Mouse (Mus musculus): ENCODE measurements at regions not wholly inside any gene's neighbourhood (a gene's known extent, or its start where the extent isn't known, plus 50 kb on each side); places are given as distances from the start of the nearest gene placed in this dataset.

DNA sequence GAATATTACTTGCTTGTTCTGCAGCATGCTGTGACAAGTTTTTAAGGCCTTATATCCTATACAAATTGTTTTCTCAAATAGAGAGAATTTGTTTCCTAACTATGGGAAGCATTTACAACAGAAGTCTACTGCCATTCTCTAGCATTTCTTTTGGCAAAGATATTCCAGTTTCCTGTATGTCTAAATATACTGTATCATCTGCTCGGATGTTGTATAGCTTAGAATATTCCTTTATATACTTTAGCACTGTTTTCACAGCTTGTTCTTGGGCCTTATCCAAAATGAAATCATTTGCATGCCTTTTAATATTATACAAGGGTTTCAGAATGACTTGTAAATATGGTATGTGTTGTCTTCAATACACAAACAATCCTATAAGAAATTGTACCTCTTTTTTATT is 92.1 kb upstream of the Ins2 start:
- in situ Hi-C loops (cut with MboI; ENCODE audit: low pct_unique_long_range_greater_than_20kb in 1 of 2, low sequenced_read_pairs in 2 of 2, unreplicated experiment in 1 of 2), result no loop called here

DNA sequence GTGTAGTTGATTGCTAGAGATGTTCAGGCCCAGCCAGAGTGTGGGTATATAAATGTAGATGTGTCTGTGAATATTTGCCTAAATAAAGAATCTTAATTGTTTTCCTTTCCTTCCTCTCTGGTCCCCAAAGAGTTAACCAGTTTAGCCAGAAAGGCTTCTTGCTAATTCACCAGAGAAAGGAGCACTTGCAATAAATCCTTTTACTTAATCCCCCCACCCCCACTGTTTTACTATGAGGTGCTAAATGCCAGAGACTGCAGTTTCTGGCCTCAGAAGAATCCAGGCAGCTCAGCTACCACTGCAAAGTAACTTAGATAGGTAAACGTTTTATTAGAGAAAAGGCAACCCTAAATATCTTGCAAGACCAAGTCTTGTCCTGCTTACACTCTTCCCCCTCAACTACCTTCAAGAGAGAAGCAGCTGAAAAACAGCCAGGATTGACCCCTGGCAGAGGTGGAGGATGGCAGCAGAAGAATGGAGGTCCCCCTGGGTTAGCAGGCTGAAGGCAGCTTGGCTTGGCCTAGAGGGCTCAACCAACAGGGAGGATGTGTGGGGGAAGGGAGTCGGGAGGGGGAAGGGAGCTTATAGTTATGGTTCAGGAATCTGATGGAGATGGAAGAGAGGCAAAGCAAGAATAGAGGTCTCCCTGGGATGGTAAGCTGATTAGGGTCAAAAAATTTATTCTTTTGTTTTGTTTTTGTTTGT is 87.9 kb upstream of the Ins2 start:
- in situ Hi-C loops (cut with MboI; ENCODE audit: low pct_unique_long_range_greater_than_20kb in 1 of 2, low sequenced_read_pairs in 2 of 2, unreplicated experiment in 1 of 2), result no loop called here

DNA sequence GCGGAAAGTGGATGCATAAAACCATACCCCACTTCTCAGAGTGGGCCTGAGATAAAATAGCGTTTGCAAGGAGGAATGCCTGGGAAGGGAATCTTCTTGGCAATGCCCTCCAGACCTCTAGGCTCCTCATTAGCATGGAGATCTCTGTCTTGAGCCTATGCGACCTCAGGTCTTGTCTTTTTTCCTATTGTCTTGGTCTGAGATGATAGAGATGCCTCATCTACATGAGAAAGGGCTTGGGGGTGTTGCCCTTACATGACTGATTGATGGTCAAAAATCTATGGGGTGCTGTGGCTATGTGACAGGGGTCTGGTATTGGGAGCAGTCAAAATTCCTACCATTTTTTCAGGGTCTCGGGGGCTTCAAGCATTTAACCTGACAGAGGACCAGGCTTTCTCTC is 67.5 kb upstream of the Ins2 start:
- in situ Hi-C loops (cut with MboI; ENCODE audit: low pct_unique_long_range_greater_than_20kb in 1 of 2, low sequenced_read_pairs in 2 of 2, unreplicated experiment in 1 of 2), result no loop called here

DNA sequence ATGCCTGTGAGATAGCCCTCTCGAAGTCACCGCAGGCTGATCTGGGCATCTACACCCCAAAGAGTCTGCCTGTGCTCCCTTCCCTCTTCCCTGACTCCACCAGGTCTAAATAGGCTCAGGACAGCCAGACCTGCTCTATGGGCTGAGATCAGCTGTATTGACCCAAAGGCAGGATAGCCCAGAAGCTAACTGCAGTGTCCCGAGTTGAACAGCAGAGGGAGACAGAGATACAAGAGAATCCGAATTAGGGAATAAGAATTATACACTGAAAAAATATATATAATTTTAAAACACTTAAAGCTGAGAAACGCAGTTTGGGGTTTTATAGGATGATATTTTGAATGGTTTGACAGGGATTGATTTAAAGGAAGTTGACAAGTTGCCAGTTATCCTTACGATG is 56.2 kb upstream of the Ins2 start:
- in situ Hi-C loops (cut with MboI; ENCODE audit: low pct_unique_long_range_greater_than_20kb in 1 of 2, low sequenced_read_pairs in 2 of 2, unreplicated experiment in 1 of 2), result loop anchor here in 1 of 2 experiments (10.0 kb wide), 1 partner anchor 45 kb away; no protein-coding TSS in a partner anchor

DNA sequence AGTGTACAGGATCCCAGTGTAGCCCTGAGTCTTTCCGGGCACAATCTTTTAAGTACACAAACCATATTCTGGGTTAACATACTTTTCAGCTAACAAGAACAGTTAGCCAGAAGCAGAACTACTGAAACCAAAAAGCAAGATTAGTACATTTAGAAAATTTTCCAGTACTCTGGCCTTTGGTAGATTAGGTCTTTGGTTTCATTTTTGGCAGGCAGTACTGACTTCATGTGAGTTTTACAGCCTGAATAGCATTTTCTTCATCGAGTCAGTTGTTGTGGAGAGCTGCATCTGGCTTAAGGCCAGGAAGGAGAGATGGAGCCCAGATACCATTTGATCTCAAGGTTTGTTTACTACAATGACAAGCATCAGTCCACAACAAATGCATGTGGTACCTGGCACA is 51.3 kb upstream of the Ins2 start:
- in situ Hi-C loops (cut with MboI; ENCODE audit: low pct_unique_long_range_greater_than_20kb in 1 of 2, low sequenced_read_pairs in 2 of 2, unreplicated experiment in 1 of 2), result loop anchor here in 1 of 2 experiments (10.0 kb wide), 1 partner anchor 50 kb away; no protein-coding TSS in a partner anchor
